Mouse (Mus musculus) urinary bladder, postnatal 25 days (tissue): Measurements from ENCODE around the gene Pld3.

Source experiments
- DNase-seq: peaks from one replicate; pipeline ENCODE4 v3.0.0; 2022; ENCODE audit warnings: low spot score

Pld3 gene

GRCm38 (mm10) chr7:27486770-27487697, 66.0 kb downstream of the Pld3 start, which contains the start of gene Sertad1:
Gene Sertad1 (plus strand): TSS chr7:27486910.
- DNase-seq = peak; percentile 99

- no peak for DNase-seq
Measured at GRCm38 (mm10) chr7:27486102-27486769, 66.8 kb downstream of the Pld3 start.

- DNase-seq = no peak
Measured at GRCm38 (mm10) chr7:27483860-27484259, 69.2 kb downstream of the Pld3 start.
